Mouse (Mus musculus): ENCODE measurements around the gene Sprr2h. TPM values are rescaled to one million over a fixed set of nuclear protein-coding genes. Genes with fewer than 3 reads are reported as not detected.

Gene Sprr2h
- polyA plus RNA-seq, 1 experiment = not detected

- 93% methylated on average over 2 of the region's 2 CpGs for WGBS
- Histone ChIP-seq H3K27me3 (ENCODE audit: control insufficient read depth, insufficient read depth, low read length) (no peaks in the 10 kb centered on the region), H3K4me1 (ENCODE audit: control insufficient read depth, insufficient read depth, low read length) (no peaks in the 10 kb centered on the region), H3K27ac (ENCODE audit: insufficient read depth, low read length) (no peak within 1 kb of the TSS), H3K4me3 (replicated peaks; ENCODE audit: insufficient read depth, low read depth, low read length) (no peak within 1 kb of the TSS)
- no peak for TF ChIP-seq POLR2A (IDR thresholded peaks at IDR 0.05; ENCODE audit: borderline replicate concordance, insufficient read depth, low read length)
- no peak for TF ChIP-seq CTCF (IDR thresholded peaks at IDR 0.05; ENCODE audit: borderline replicate concordance, insufficient read depth, low read depth, low read length)
- DNase-seq = no peak
These were observed 22.2 kb downstream of the Sprr2h start, which contains the start of gene Sprr2i for GRCm38 (mm10) chr3:92407691-92408090. Gene Sprr2i (plus strand): TSS chr3:92407991.

- DNase-seq = no peak
- Histone ChIP-seq H3K27ac (ENCODE audit: insufficient read depth, low read length) (no peak within 1 kb of the TSS), H3K4me3 (replicated peaks; ENCODE audit: insufficient read depth, low read depth, low read length) (no peak within 1 kb of the TSS), H3K4me1 (ENCODE audit: control insufficient read depth, insufficient read depth, low read length) (no peaks in the 10 kb centered on the region), H3K27me3 (ENCODE audit: control insufficient read depth, insufficient read depth, low read length) (no peaks in the 10 kb centered on the region)
- WGBS = 94% methylated on average over 2 of the region's 2 CpGs
- TF ChIP-seq CTCF (IDR thresholded peaks at IDR 0.05; ENCODE audit: borderline replicate concordance, insufficient read depth, low read depth, low read length) (no peak), POLR2A (IDR thresholded peaks at IDR 0.05; ENCODE audit: borderline replicate concordance, insufficient read depth, low read length) (no peak)
These were observed 32.3 kb downstream of the Sprr2h start, which contains the start of gene Sprr2j-ps for GRCm38 (mm10) chr3:92417782-92418181. Gene Sprr2j-ps (plus strand): TSS chr3:92418082.

- H3K4me1 ChIP-seq (ENCODE audit: control insufficient read depth, insufficient read depth, low read length) = no peaks in the 10 kb centered on the region
- H3K4me3 ChIP-seq (replicated peaks; ENCODE audit: insufficient read depth, low read depth, low read length) = no peak within 1 kb of the TSS
- H3K27ac ChIP-seq (ENCODE audit: insufficient read depth, low read length) = no peak within 1 kb of the TSS
- 89% methylated on average over 6 of the region's 6 CpGs for WGBS
- no peak for DNase-seq
- TF ChIP-seq POLR2A (IDR thresholded peaks at IDR 0.05; ENCODE audit: borderline replicate concordance, insufficient read depth, low read length) (no peak), CTCF (IDR thresholded peaks at IDR 0.05; ENCODE audit: borderline replicate concordance, insufficient read depth, low read depth, low read length) (no peak)
- H3K27me3 ChIP-seq (ENCODE audit: control insufficient read depth, insufficient read depth, low read length) = no peaks in the 10 kb centered on the region
These were observed 43.8 kb downstream of the Sprr2h start, which contains the start of gene Gm9774 for GRCm38 (mm10) chr3:92429323-92429722. Gene Gm9774 (minus strand): TSS chr3:92429423.

- TF ChIP-seq CTCF (IDR thresholded peaks at IDR 0.05; ENCODE audit: borderline replicate concordance, insufficient read depth, low read depth, low read length) (no peak), POLR2A (IDR thresholded peaks at IDR 0.05; ENCODE audit: borderline replicate concordance, insufficient read depth, low read length) (no peak)
- no peak within 1 kb of the TSS for H3K27ac ChIP-seq (ENCODE audit: insufficient read depth, low read length)
- H3K4me3 ChIP-seq (replicated peaks; ENCODE audit: insufficient read depth, low read depth, low read length) = no peak within 1 kb of the TSS
- H3K27me3 ChIP-seq (ENCODE audit: control insufficient read depth, insufficient read depth, low read length) = no peaks in the 10 kb centered on the region
- H3K4me1 ChIP-seq (ENCODE audit: control insufficient read depth, insufficient read depth, low read length) = no peaks in the 10 kb centered on the region
- 89% methylated on average over 2 of the region's 2 CpGs for WGBS
- DNase-seq = no peak
These were observed 46.8 kb downstream of the Sprr2h start, which contains the start of gene Sprr2k for GRCm38 (mm10) chr3:92432282-92432681. Gene Sprr2k (plus strand): TSS chr3:92432582.

Other genes with a start within 250 kb of the Sprr2h start
- not detected in 2 replicates for gene Lelp1, start 242.9 kb upstream of the Sprr2h start, polyA plus RNA-seq (2012; rRNA removed)
- gene Sprr2a1, start 169.9 kb upstream of the Sprr2h start, polyA plus RNA-seq (2012; rRNA removed) = not detected in 2 replicates
- 1.3 and 1.7 TPM in 2 replicates for gene Sprr2a2, start 169.8 kb upstream of the Sprr2h start, polyA plus RNA-seq (2012; rRNA removed)
- not detected in 2 replicates for gene Sprr2a3, start 100.3 kb upstream of the Sprr2h start, polyA plus RNA-seq (2012; rRNA removed)
- gene Sprr2b, start 69.1 kb upstream of the Sprr2h start, polyA plus RNA-seq (2012; rRNA removed) = 0.14 TPM in 1 of 2 replicates, not detected in the other
- gene Sprr2d, start 46.5 kb upstream of the Sprr2h start, polyA plus RNA-seq (2012; rRNA removed) = not detected in 2 replicates
- gene Sprr2e, start 33.5 kb upstream of the Sprr2h start, polyA plus RNA-seq (2012; rRNA removed) = not detected in 2 replicates
- gene Sprr2f, start 20.5 kb upstream of the Sprr2h start, polyA plus RNA-seq (2012; rRNA removed) = not detected in 2 replicates
- not detected in 2 replicates for gene Sprr2i, start 22.3 kb downstream of the Sprr2h start, polyA plus RNA-seq (2012; rRNA removed)
- not detected in 2 replicates for gene Sprr2j-ps, start 32.4 kb downstream of the Sprr2h start, polyA plus RNA-seq (2012; rRNA removed)
- gene Gm9774, start 43.7 kb downstream of the Sprr2h start, polyA plus RNA-seq (2012; rRNA removed) = 9.8 and 9.9 TPM in 2 replicates
- gene Sprr2k, start 46.9 kb downstream of the Sprr2h start, polyA plus RNA-seq (2012; rRNA removed) = not detected in 2 replicates
- not detected in 2 replicates for gene Sprr1b, start 53.1 kb downstream of the Sprr2h start, polyA plus RNA-seq (2012; rRNA removed)
- gene Sprr3, start 73.0 kb downstream of the Sprr2h start, polyA plus RNA-seq (2012; rRNA removed) = not detected in 2 replicates
- 0.70 and 0.95 TPM in 2 replicates for gene Sprr1a, start 100.2 kb downstream of the Sprr2h start, polyA plus RNA-seq (2012; rRNA removed)
- not detected in 2 replicates for gene Sprr4, start 114.8 kb downstream of the Sprr2h start, polyA plus RNA-seq (2012; rRNA removed)
- not detected in 2 replicates for gene 2310046K23Rik, start 148.8 kb downstream of the Sprr2h start, polyA plus RNA-seq (2012; rRNA removed)
- not detected in 2 replicates for gene Ivl, start 188.1 kb downstream of the Sprr2h start, polyA plus RNA-seq (2012; rRNA removed)
- not detected in 2 replicates for gene Smcp, start 203.3 kb downstream of the Sprr2h start, polyA plus RNA-seq (2012; rRNA removed)
- not detected in 2 replicates for gene 2210017I01Rik, start 221.8 kb downstream of the Sprr2h start, polyA plus RNA-seq (2012; rRNA removed)
- not detected in 2 replicates for gene Lce6a, start 236.0 kb downstream of the Sprr2h start, polyA plus RNA-seq (2012; rRNA removed)